Mouse (Mus musculus) heart, postnatal 0 days (tissue): ENCODE results near the gene Pidd1.

Experiments
- CTCF ChIP-seq: IDR thresholded peaks from 2 replicates; pipeline ENCODE4 v1.5.1; 2016; ENCODE audit warnings: antibody characterized with exemption, control low read depth, low read depth
- EP300 ChIP-seq: IDR thresholded peaks from 2 replicates; pipeline ENCODE4 v1.6.1; 2016; ENCODE audit warnings: antibody characterized with exemption, low read depth

DNA sequence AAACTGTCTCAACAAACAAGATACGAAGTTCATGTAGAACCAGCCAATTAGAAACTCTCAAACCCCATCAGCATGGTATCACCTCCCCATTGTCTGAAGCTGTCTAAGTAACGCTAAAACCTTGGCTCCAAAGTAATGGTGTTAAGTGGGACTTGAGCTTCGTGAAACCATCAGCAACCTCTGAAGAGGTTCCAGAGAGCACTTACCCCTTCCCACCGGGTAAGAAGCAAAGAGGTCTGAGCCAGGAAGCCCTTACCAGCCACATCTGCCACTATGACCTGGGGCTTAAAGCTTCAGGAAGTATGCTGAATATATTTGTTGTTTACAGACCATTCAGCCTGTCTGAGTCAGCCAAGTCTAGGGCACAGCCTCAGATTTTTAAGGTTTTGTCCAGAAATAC lies 38.4 kb downstream of the Pidd1 start:
- TF ChIP-seq CTCF (no peak), EP300 (no peak)
